In genomic region chr11:32510930-32511329, GRCm38 (mm10) we compare ENCODE assay signal across 21 mouse cellular contexts. TPM values are rescaled to one million over a fixed set of nuclear protein-coding genes. Genes with fewer than 3 reads are reported as not detected.
DNase-seq lines count a peak whose midpoint lies in the region; ATAC-seq and TF ChIP-seq lines count a peak whose summit lies in the region.
"Had no signal": no experiment of that assay in that cellular context is flagged by ENCODE, and none has a peak within 500 bp of the region (broad histone marks: within the 10 kb centered on the region; RNA-seq: fewer than 3 reads in every experiment).

No protein-coding gene starts in this region.

- DNase-seq in 3T3-L1 (ENCODE audit: low read depth, low spot score): peak; percentile 29
- DNase-seq in CH12.LX (ENCODE audit: extremely low read depth): no peak
- DNase-seq in induced T-regulatory cell, adult 2 months (ENCODE audit: low read depth): peak; percentile 33
- no peak for DNase-seq in adipocyte (ENCODE audit: low spot score)
- DNase-seq in heart, postnatal 25 days (ENCODE audit: low spot score): no peak
- DNase-seq: cerebellum, adult 11 months; cerebellum, postnatal 14 days; embryo, embryonic 11 days; gastrocnemius, postnatal 14 days; heart, postnatal 10 days; kidney, adult 11 months; kidney, postnatal 36 days; thymus, postnatal 36 days had no signal

- in situ Hi-C loops in CH12.LX (cut with MboI; ENCODE audit: low pct_ligation_motif_present, low pct_unique_long_range_greater_than_20kb, low sequenced_read_pairs): no loop called here

- H3K4me3 ChIP-seq in intestine, postnatal 0 days (ENCODE audit: low read depth, low read length): no peak overlapping the region
- H3K4me3 ChIP-seq in intestine, embryonic 16.5 days (ENCODE audit: low read length): no peak overlapping the region
- no peak overlapping the region for H3K4me3 ChIP-seq in CH12.LX (replicated peaks in 1 of 3; ENCODE audit: low read depth in 2 of 3, low read length in 2 of 3, poor library complexity in 1 of 3)
- H3K4me3 ChIP-seq: embryonic facial prominence, embryonic 15.5 days; heart, embryonic 10.5 days; megakaryocyte, embryonic 14.5 days had no signal

- 72% methylated on average over 1 of the region's 1 CpGs for WGBS in intestine, postnatal 0 days
- WGBS in intestine, embryonic 16.5 days: 69% methylated on average over 1 of the region's 1 CpGs

- no peak overlapping the region for H3K9ac ChIP-seq in intestine, postnatal 0 days (ENCODE audit: low read depth, low read length)
- no peak overlapping the region for H3K9ac ChIP-seq in intestine, embryonic 16.5 days (ENCODE audit: low read depth, low read length)
- H3K9ac ChIP-seq in CH12.LX (ENCODE audit: insufficient read depth, low read depth): no peak overlapping the region
- H3K9ac ChIP-seq: embryonic facial prominence, embryonic 15.5 days; hindbrain, embryonic 14.5 days had no signal

- intact Hi-C loops in heart, postnatal 25 days (cut with DNase I): loop anchor here (5.0 kb wide), 1 partner anchor 76 kb away; no protein-coding TSS in a partner anchor

- H3K27ac ChIP-seq in intestine, postnatal 0 days (ENCODE audit: low read depth, low read length): no peak overlapping the region
- no peak overlapping the region for H3K27ac ChIP-seq in intestine, embryonic 16.5 days (ENCODE audit: low read length)
- H3K27ac ChIP-seq in CH12.LX (ENCODE audit: insufficient read depth, low read depth): no peak overlapping the region
- H3K27ac ChIP-seq: embryonic facial prominence, embryonic 15.5 days; heart, embryonic 10.5 days; hindbrain, embryonic 14.5 days had no signal

- TF ChIP-seq CTCF in intestine, postnatal 0 days (IDR thresholded peaks at IDR 0.05; ENCODE audit: low read depth): peak; percentile 31; the same call in 1 of the 2 replicates
- TF ChIP-seq CTCF in CH12.LX (conservative IDR thresholded peaks at IDR 0.05 in 1 of 2, IDR thresholded peaks at IDR 0.05 in 1 of 2; ENCODE audit: low read depth in 2 of 2, low read length in 2 of 2): peak in 1 of 2 experiments; percentile 54; a peak in 2 of 4 replicates

- H3K4me1 ChIP-seq in intestine, postnatal 0 days (replicated peaks; ENCODE audit: control insufficient read depth, insufficient read depth, low read length): no peaks in the 10 kb centered on the region
- H3K4me1 ChIP-seq in intestine, embryonic 16.5 days (ENCODE audit: control insufficient read depth, insufficient read depth, low read length): no peaks in the 10 kb centered on the region
- H3K4me1 ChIP-seq in CH12.LX (ENCODE audit: control insufficient read depth in 1 of 2, insufficient read depth in 2 of 2): peaks cover 0 to 33% of the 10 kb centered on the region in 2 experiments; a peak in 2 of 4 replicates
- H3K4me1 ChIP-seq: embryonic facial prominence, embryonic 15.5 days; heart, embryonic 10.5 days had no signal

- H3K36me3 ChIP-seq in intestine, postnatal 0 days (ENCODE audit: control insufficient read depth, insufficient read depth): no peaks in the 10 kb centered on the region
- no peaks in the 10 kb centered on the region for H3K36me3 ChIP-seq in intestine, embryonic 16.5 days (ENCODE audit: control insufficient read depth, insufficient read depth, low read length)
- peaks cover 0 to 3% of the 10 kb centered on the region in 2 experiments for H3K36me3 ChIP-seq in CH12.LX (replicated peaks in 1 of 2; ENCODE audit: control insufficient read depth in 1 of 2, insufficient read depth in 1 of 2, low read length in 1 of 2)

- no peak for TF ChIP-seq POLR2A in CH12.LX (IDR thresholded peaks at IDR 0.05; ENCODE audit: low read depth, low read length)

- no peak overlapping the region for H3K4me2 ChIP-seq in intestine, postnatal 0 days (replicated peaks; ENCODE audit: low read depth)
- H3K4me2 ChIP-seq in intestine, embryonic 16.5 days (ENCODE audit: low read depth, low read length): no peak overlapping the region
- H3K4me2 ChIP-seq in CH12.LX (ENCODE audit: insufficient read depth, low read depth, poor library complexity, severe bottlenecking): no peak overlapping the region
- H3K4me2 ChIP-seq: embryonic facial prominence, embryonic 15.5 days; hindbrain, embryonic 14.5 days had no signal

- H3K27me3 ChIP-seq in intestine, postnatal 0 days (replicated peaks; ENCODE audit: control insufficient read depth, insufficient read depth, low read length): no peaks in the 10 kb centered on the region
- no peaks in the 10 kb centered on the region for H3K27me3 ChIP-seq in intestine, embryonic 16.5 days (replicated peaks; ENCODE audit: control insufficient read depth, insufficient read depth, low read length)
- no peaks in the 10 kb centered on the region for H3K27me3 ChIP-seq in CH12.LX (replicated peaks)
- H3K27me3 ChIP-seq: embryonic facial prominence, embryonic 15.5 days; megakaryocyte, embryonic 14.5 days had no signal

- no peak for TF ChIP-seq EP300 in CH12.LX (IDR thresholded peaks at IDR 0.05; ENCODE audit: low read length)

- peak; percentile 23 for TF ChIP-seq RAD21 in CH12.LX (IDR thresholded peaks at IDR 0.05; ENCODE audit: low read depth, low read length)

- H3K9me3 ChIP-seq in intestine, postnatal 0 days (ENCODE audit: control insufficient read depth): no peaks in the 10 kb centered on the region
- no peaks in the 10 kb centered on the region for H3K9me3 ChIP-seq in intestine, embryonic 16.5 days (ENCODE audit: control insufficient read depth, low read length)
- H3K9me3 ChIP-seq in CH12.LX (replicated peaks; ENCODE audit: low read length): no peaks in the 10 kb centered on the region
- H3K9me3 ChIP-seq: embryonic facial prominence, embryonic 15.5 days; heart, embryonic 10.5 days; megakaryocyte, embryonic 14.5 days had no signal

- no peak for ATAC-seq in intestine, postnatal 0 days
- no peak for ATAC-seq in intestine, embryonic 16.5 days
- ATAC-seq: midbrain, embryonic 16.5 days had no signal

- dilution Hi-C loops in CH12.LX (cut with MboI; ENCODE audit: extremely low pct_ligation_motif_present, extremely low pct_unique_long_range_greater_than_20kb, low sequenced_read_pairs): no loop called here

- no peaks in the 10 kb centered on the region for H3K79me2 ChIP-seq in CH12.LX (replicated peaks; ENCODE audit: control insufficient read depth, extremely low read depth, insufficient read depth, poor library complexity, severe bottlenecking)

TF ChIP-seq in CH12.LX, 34 proteins besides CTCF, POLR2A, EP300 and RAD21:
- TF ChIP-seq POLR2AphosphoS2 (IDR thresholded peaks at IDR 0.05; ENCODE audit: low read depth, low read length): no peak
- peak; percentile 48 for TF ChIP-seq SMC3 (IDR thresholded peaks at IDR 0.05; ENCODE audit: low read depth, low read length)
- 0 out of 2 replicates have a peak, but pooled peaks have one; percentile 18 for TF ChIP-seq MYC (IDR thresholded peaks at IDR 0.05; ENCODE audit: low read depth, low read length)

RNA-seq across cellular contexts. Expression of gene Efcab9, which starts 21.0 kb away (rescaled TPM):
- polyA plus RNA-seq in intestine, postnatal 0 days (2015; fragmentation: Nextera tagmentation; extraction: Ambion mirVana): 0.21 and 0.58 TPM in 2 replicates
- polyA plus RNA-seq in intestine, embryonic 16.5 days (2015; fragmentation: Nextera tagmentation; extraction: Ambion mirVana): 0.65 and 0.77 TPM in 2 replicates
- total RNA-seq in CH12.LX (2012; rRNA removed): 0.25 TPM in 1 of 2 replicates, not detected in the other
- total RNA-seq in CH12.LX (2014; rRNA removed): not detected in 2 replicates
- polyA plus RNA-seq in CH12.LX (2012; ENCODE audit: insufficient read length, low read depth): 1.1 and 1.5 TPM in 2 replicates
- total RNA-seq in heart, postnatal 25 days (2021): under 1 TPM in 1 of 2 experiments, not detected in 1; 0.61 TPM
- total RNA-seq: liver, adult 2 months had no signal
- polyA plus RNA-seq: embryonic facial prominence, embryonic 15.5 days; heart, embryonic 10.5 days; hindbrain, embryonic 14.5 days; liver, adult 2 months; midbrain, embryonic 16.5 days had no signal

RNA-seq across cellular contexts. Expression of gene Stk10, which starts 22.2 kb away (rescaled TPM):
- polyA plus RNA-seq in intestine, postnatal 0 days (2015; fragmentation: Nextera tagmentation; extraction: Ambion mirVana): 2.6 and 2.7 TPM in 2 replicates
- 5.2 and 5.7 TPM in 2 replicates for polyA plus RNA-seq in intestine, embryonic 16.5 days (2015; fragmentation: Nextera tagmentation; extraction: Ambion mirVana)
- total RNA-seq in CH12.LX (2012; rRNA removed) (18.6 and 23.2 TPM in 2 replicates), CH12.LX (2014; rRNA removed) (19.2 and 20.0 TPM in 2 replicates)
- polyA plus RNA-seq in CH12.LX (2012; ENCODE audit: insufficient read length, low read depth): 37.4 and 40.3 TPM in 2 replicates
- total RNA-seq in heart, postnatal 25 days (2021): 10 to 100 TPM in 1 of 2 experiments, 1 to 10 TPM in 1; 9.8 to 11.0 TPM

RNA-seq across cellular contexts. Expression of gene Ubtd2, which starts 55.8 kb away (rescaled TPM):
- 7.1 and 7.9 TPM in 2 replicates for polyA plus RNA-seq in intestine, postnatal 0 days (2015; fragmentation: Nextera tagmentation; extraction: Ambion mirVana)
- 21.8 and 22.6 TPM in 2 replicates for polyA plus RNA-seq in intestine, embryonic 16.5 days (2015; fragmentation: Nextera tagmentation; extraction: Ambion mirVana)
- total RNA-seq in CH12.LX (2012; rRNA removed): 10.3 and 13.4 TPM in 2 replicates
- total RNA-seq in CH12.LX (2014; rRNA removed): 17.8 and 21.4 TPM in 2 replicates
- 17.4 and 18.2 TPM in 2 replicates for polyA plus RNA-seq in CH12.LX (2012; ENCODE audit: insufficient read length, low read depth)
- 1 to 10 TPM; 6.3 to 8.9 TPM for total RNA-seq in heart, postnatal 25 days (2021)

Comparison
In these comparisons a context has a peak if more than half of its experiments do, and no peak if none do; other contexts are left out.
1. DNase-seq: peak in 3T3-L1 (single experiment) and induced T-regulatory cell, adult 2 months (single experiment); none in CH12.LX (single experiment), adipocyte (single experiment) and heart, postnatal 25 days (single experiment).